Mouse (Mus musculus) ES-Bruce4 (cell line): Measurements from ENCODE around the gene Myt1l. TPM values are rescaled to one million over a fixed set of nuclear protein-coding genes. Genes with fewer than 3 reads are reported as not detected.

Experiments
- H3K27ac ChIP-seq: 2 replicates; pipeline ENCODE4 v1.5.1; 2012; ENCODE audit warnings: low read length, inconsistent platforms; ENCODE audit not compliant: insufficient read depth
- H3K27me3 ChIP-seq: 2 replicates; pipeline ENCODE4 v1.6.1; 2012; ENCODE audit warnings: mild to moderate bottlenecking, low read length, inconsistent platforms; ENCODE audit not compliant: control insufficient read depth, poor library complexity, insufficient read depth, severe bottlenecking
- H3K36me3 ChIP-seq: 2 replicates; pipeline ENCODE4 v1.6.1; 2012; ENCODE audit warnings: inconsistent platforms, mild to moderate bottlenecking, low read length, moderate library complexity; ENCODE audit not compliant: control insufficient read depth, poor library complexity, insufficient read depth, severe bottlenecking
- H3K4me1 ChIP-seq: one replicate; pipeline ENCODE4 v1.8.1; 2011; ENCODE audit warnings: low read length; ENCODE audit not compliant: control insufficient read depth, insufficient read depth
- H3K4me3 ChIP-seq: 2 replicates; pipeline ENCODE4 v1.5.1; 2011; ENCODE audit warnings: low read depth, mild to moderate bottlenecking, low read length
- H3K9ac ChIP-seq: 2 replicates; pipeline ENCODE4 v1.6.1; 2012; ENCODE audit warnings: low read depth, mild to moderate bottlenecking, inconsistent platforms; ENCODE audit not compliant: poor library complexity, severe bottlenecking
- H3K9me3 ChIP-seq: replicated peaks from 2 replicates; pipeline ENCODE4 v1.6.1; 2012; ENCODE audit warnings: mild to moderate bottlenecking, low read length, inconsistent platforms; ENCODE audit not compliant: control insufficient read depth, poor library complexity, insufficient read depth, severe bottlenecking
- CTCF ChIP-seq: IDR thresholded peaks from one replicate; pipeline ENCODE4 v1.8.1; 2011; ENCODE audit warnings: low read depth, low read length
- EP300 ChIP-seq: IDR thresholded peaks from 2 replicates; pipeline ENCODE4 v1.6.1; 2011; ENCODE audit warnings: low read depth, low read length; ENCODE audit not compliant: insufficient read depth
- POLR2A ChIP-seq: IDR thresholded peaks from one replicate; pipeline ENCODE4 v1.8.1; 2011; ENCODE audit warnings: low read length; ENCODE audit not compliant: insufficient read depth
- polyA plus RNA-seq: library from polyadenylated mRNA; stranded (reverse); fragments of >200 nt; gene quantifications from 2 replicates; pipeline ENCODE4 v1.2.4, GENCODE M21; 2011; ENCODE audit warnings: low read depth; ENCODE audit not compliant: missing spikeins, insufficient read depth, insufficient read length

The Myt1l gene
- polyA plus RNA-seq, 1 experiment: not detected

- Histone ChIP-seq H3K36me3 (no peaks in the 10 kb centered on the region), H3K27ac (no peak overlapping the region), H3K9me3 (no peaks in the 10 kb centered on the region), H3K9ac (no peak overlapping the region), H3K27me3 (no peaks in the 10 kb centered on the region), H3K4me1 (no peaks in the 10 kb centered on the region), H3K4me3 (no peak overlapping the region)
- TF ChIP-seq CTCF: peak; percentile 64
- no peak for TF ChIP-seq EP300
- no peak for TF ChIP-seq POLR2A
Measured at GRCm38 (mm10) chr12:29907056-29907455, 378.9 kb downstream of the Myt1l start.

GRCm38 (mm10) chr12:29916139-29916538 lies 388.0 kb downstream of the Myt1l start:
- H3K4me1 ChIP-seq: no peaks in the 10 kb centered on the region
- no peak overlapping the region for H3K27ac ChIP-seq
- no peaks in the 10 kb centered on the region for H3K36me3 ChIP-seq
- H3K27me3 ChIP-seq: no peaks in the 10 kb centered on the region
- H3K9me3 ChIP-seq: no peaks in the 10 kb centered on the region
- no peak overlapping the region for H3K9ac ChIP-seq
- no peak overlapping the region for H3K4me3 ChIP-seq
- no peak for TF ChIP-seq EP300
- no peak for TF ChIP-seq POLR2A
- TF ChIP-seq CTCF: no peak

GRCm38 (mm10) chr12:29916807-29917206 lies 388.6 kb downstream of the Myt1l start:
- TF ChIP-seq EP300: no peak
- no peak for TF ChIP-seq CTCF
- no peaks in the 10 kb centered on the region for H3K9me3 ChIP-seq
- H3K27me3 ChIP-seq: 0 out of 2 replicates have a peak, but pooled peaks cover 2% of the 10 kb centered on the region
- H3K4me3 ChIP-seq: no peak overlapping the region
- H3K4me1 ChIP-seq: no peaks in the 10 kb centered on the region
- H3K27ac ChIP-seq: no peak overlapping the region
- no peaks in the 10 kb centered on the region for H3K36me3 ChIP-seq
- H3K9ac ChIP-seq: no peak overlapping the region

GRCm38 (mm10) chr12:29920298-29920697 lies 392.1 kb downstream of the Myt1l start:
- TF ChIP-seq CTCF (no peak), EP300 (no peak), POLR2A (no peak)
- 0 out of 2 replicates have a peak, but pooled peaks cover 2% of the 10 kb centered on the region for H3K27me3 ChIP-seq
- H3K9me3 ChIP-seq: no peaks in the 10 kb centered on the region
- no peaks in the 10 kb centered on the region for H3K4me1 ChIP-seq
- no peak overlapping the region for H3K9ac ChIP-seq
- H3K4me3 ChIP-seq: no peak overlapping the region
- no peaks in the 10 kb centered on the region for H3K36me3 ChIP-seq
- H3K27ac ChIP-seq: no peak overlapping the region

- H3K4me1 ChIP-seq: no peaks in the 10 kb centered on the region
- H3K27ac ChIP-seq: no peak overlapping the region
- H3K4me3 ChIP-seq: no peak overlapping the region
Measured at GRCm38 (mm10) chr12:29921481-29921880, 393.3 kb downstream of the Myt1l start.

GRCm38 (mm10) chr12:29926896-29927295 lies 398.7 kb downstream of the Myt1l start:
- H3K36me3 ChIP-seq: no peaks in the 10 kb centered on the region
- H3K9ac ChIP-seq: no peak overlapping the region
- H3K4me3 ChIP-seq: no peak overlapping the region
- no peaks in the 10 kb centered on the region for H3K9me3 ChIP-seq
- H3K4me1 ChIP-seq: no peaks in the 10 kb centered on the region
- H3K27me3 ChIP-seq: no peaks in the 10 kb centered on the region
- no peak overlapping the region for H3K27ac ChIP-seq
- TF ChIP-seq CTCF (peak; percentile 57), POLR2A (no peak)

More at GRCm38 (mm10) chr12:29921481-29921880, 393.3 kb downstream of the Myt1l start:
- no peaks in the 10 kb centered on the region for H3K36me3 ChIP-seq
- H3K27me3 ChIP-seq: 0 out of 2 replicates have a peak, but pooled peaks cover 2% of the 10 kb centered on the region
- no peaks in the 10 kb centered on the region for H3K9me3 ChIP-seq
- TF ChIP-seq CTCF (no peak), POLR2A (no peak), EP300 (no peak)
- H3K9ac ChIP-seq: no peak overlapping the region
